Mouse (Mus musculus) kidney, postnatal 0 days (tissue): ENCODE results near the gene Rffl. TPM values are rescaled to one million over a fixed set of nuclear protein-coding genes. Genes with fewer than 3 reads are reported as not detected.

Experiments used
- ATAC-seq: fragments of 200-750 bp; cut with Nextera tagmentation; replicated peaks from 2 replicates; pipeline ENCODE4 v1.8.0; 2017; ENCODE audit warnings: low read depth, moderate number of reproducible peaks, moderate TSS enrichment, moderate library complexity; ENCODE audit not compliant: low FRiP score
- DNase-seq: peaks from one replicate; pipeline ENCODE4 v3.0.0-alpha.2; 2016; ENCODE audit warnings: low spot score
- H3K27ac ChIP-seq: fragments of 300-500 bp; sonication (generic); 2 replicates; pipeline ENCODE4 v1.5.1; 2014; ENCODE audit warnings: mild to moderate bottlenecking
- H3K27me3 ChIP-seq: fragments of 300-500 bp; sonication (generic); 2 replicates; pipeline ENCODE4 v1.6.1; 2014; ENCODE audit warnings: low read length, mixed read lengths; ENCODE audit not compliant: insufficient read depth
- H3K36me3 ChIP-seq: fragments of 300-500 bp; sonication (generic); 2 replicates; pipeline ENCODE4 v1.6.1; 2014; ENCODE audit warnings: low read length, mixed read lengths; ENCODE audit not compliant: insufficient read depth
- H3K4me1 ChIP-seq: fragments of 300-500 bp; sonication (generic); replicated peaks from 2 replicates; pipeline ENCODE4 v1.6.1; 2014; ENCODE audit warnings: antibody characterized with exemption, low read length, mixed read lengths; ENCODE audit not compliant: insufficient read depth
- H3K4me2 ChIP-seq: fragments of 300-500 bp; sonication (generic); 2 replicates; pipeline ENCODE4 v1.6.1; 2014; ENCODE audit warnings: mild to moderate bottlenecking, low read length, moderate library complexity, mixed read lengths
- H3K4me3 ChIP-seq: fragments of 300-500 bp; sonication (generic); replicated peaks from 2 replicates; pipeline ENCODE4 v1.5.1; 2014; ENCODE audit warnings: low read depth, low read length
- H3K9ac ChIP-seq: fragments of 300-500 bp; sonication (generic); 2 replicates; pipeline ENCODE4 v1.6.1; 2014; ENCODE audit warnings: low read depth, low read length
- H3K9me3 ChIP-seq: fragments of 300-500 bp; sonication (generic); replicated peaks from 2 replicates; pipeline ENCODE4 v1.6.1; 2016; ENCODE audit warnings: low read length, inconsistent platforms, mixed read lengths
- CTCF ChIP-seq: IDR thresholded peaks from 2 replicates; pipeline ENCODE4 v1.5.1; 2016; ENCODE audit warnings: antibody characterized with exemption, low read depth, mild to moderate bottlenecking, moderate library complexity
- WGBS: fragments of 180-500 bp; shearing (Covaris S2); extraction: QIAGEN DNeasy Blood & Tissue Kit; methylation state at CpG from one replicate; pipeline ENCODE4 v1.1.7; 2014; 5-methylcytosine and 5-hydroxymethylcytosine counted together
- polyA plus RNA-seq: library from polyadenylated mRNA; unstranded; fragments of >200 nt; fragmentation: Nextera tagmentation; extraction: Ambion mirVana; gene quantifications from 2 replicates; pipeline ENCODE4 v1.2.1, GENCODE M21; 2015

Gene Rffl
- polyA plus RNA-seq, 1 experiment from 2014 or later: 21.7 TPM

- Histone ChIP-seq H3K9ac (no peak overlapping the region), H3K4me2 (no peak overlapping the region), H3K4me1 (no peaks in the 10 kb centered on the region), H3K36me3 (no peaks in the 10 kb centered on the region), H3K9me3 (no peaks in the 10 kb centered on the region), H3K27me3 (no peaks in the 10 kb centered on the region), H3K27ac (no peak overlapping the region), H3K4me3 (no peak overlapping the region)
- no peak for ATAC-seq
- WGBS: 38% methylated on average over 7 of the region's 7 CpGs
- no peak for DNase-seq
- no peak for TF ChIP-seq CTCF
Measured at GRCm38 (mm10) chr11:82866850-82867564, 4.0 kb downstream of the Rffl start.

GRCm38 (mm10) chr11:82865957-82866356, 5.1 kb downstream of the Rffl start:
- Histone ChIP-seq H3K9me3 (no peaks in the 10 kb centered on the region), H3K4me1 (peaks cover 5% of the 10 kb centered on the region; the same call in 1 of the 2 replicates), H3K27me3 (no peaks in the 10 kb centered on the region), H3K4me2 (no peak overlapping the region), H3K36me3 (no peaks in the 10 kb centered on the region), H3K27ac (no peak overlapping the region), H3K9ac (no peak overlapping the region), H3K4me3 (no peak overlapping the region)
- TF ChIP-seq CTCF: no peak
- 79% methylated on average over 10 of the region's 10 CpGs for WGBS
- DNase-seq (no peak), ATAC-seq (no peak)

DNA sequence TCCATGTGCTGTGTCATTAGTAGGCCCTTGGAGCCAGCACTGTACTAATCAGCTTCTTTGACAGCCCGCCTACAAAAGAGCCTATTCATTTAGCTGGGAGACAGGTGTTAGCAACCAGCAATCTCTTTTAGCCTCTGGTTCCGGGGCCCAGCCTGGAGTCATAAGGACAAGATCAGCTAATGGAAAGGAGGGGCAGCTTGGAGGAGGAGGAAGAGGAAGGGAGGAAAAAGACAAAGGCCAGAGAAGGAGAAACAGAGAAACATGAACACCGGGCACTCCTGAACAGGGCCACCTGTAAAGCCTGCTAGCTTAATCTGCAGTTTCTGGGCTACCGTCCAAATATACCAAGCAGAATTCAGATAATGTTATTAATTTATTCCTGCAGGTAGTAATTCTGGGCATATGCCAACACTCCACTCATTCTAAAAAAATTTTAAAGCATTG, 7.5 kb downstream of the Rffl start:
- Histone ChIP-seq H3K36me3 (no peaks in the 10 kb centered on the region), H3K4me3 (no peak overlapping the region), H3K27me3 (no peaks in the 10 kb centered on the region), H3K9me3 (no peaks in the 10 kb centered on the region), H3K4me2 (no peak overlapping the region), H3K9ac (no peak overlapping the region), H3K4me1 (peaks cover 5% of the 10 kb centered on the region; the same call in 1 of the 2 replicates), H3K27ac (no peak overlapping the region)
- WGBS: 69% methylated on average over 4 of the region's 4 CpGs
- TF ChIP-seq CTCF: no peak
- ATAC-seq (no peak), DNase-seq (no peak)

DNA sequence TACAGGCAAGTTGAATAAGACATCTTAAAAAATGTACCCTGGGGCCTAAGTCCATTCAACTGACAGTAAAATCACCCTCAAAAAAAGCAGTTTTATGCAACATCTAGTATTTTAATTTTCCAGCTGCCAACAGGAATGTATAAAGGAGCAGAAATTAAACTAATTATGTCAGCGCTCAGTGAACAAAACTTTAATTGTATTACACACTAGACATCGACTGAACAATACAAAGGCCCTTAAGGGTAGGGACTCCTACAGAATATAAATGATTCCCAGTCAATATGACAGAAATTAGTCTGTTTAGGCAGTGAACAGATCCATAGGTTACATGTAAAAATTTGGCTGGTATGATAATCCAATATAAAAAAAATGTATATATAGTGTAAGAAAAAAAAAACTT, 8.0 kb downstream of the Rffl start:
- no peak for DNase-seq
- no peaks in the 10 kb centered on the region for H3K9me3 ChIP-seq
- H3K4me1 ChIP-seq: peaks cover 5% of the 10 kb centered on the region; the same call in 1 of the 2 replicates
- no peak for ATAC-seq
- H3K9ac ChIP-seq: no peak overlapping the region
- 84% methylated on average over 2 of the region's 2 CpGs for WGBS
- no peak overlapping the region for H3K4me3 ChIP-seq
- no peak for TF ChIP-seq CTCF
- no peak overlapping the region for H3K4me2 ChIP-seq
- no peaks in the 10 kb centered on the region for H3K27me3 ChIP-seq
- H3K27ac ChIP-seq: no peak overlapping the region
- no peaks in the 10 kb centered on the region for H3K36me3 ChIP-seq

GRCm38 (mm10) chr11:82862638-82863037, 8.4 kb downstream of the Rffl start:
- Histone ChIP-seq H3K9ac (no peak overlapping the region), H3K4me1 (peaks cover 5% of the 10 kb centered on the region; the same call in 1 of the 2 replicates), H3K4me2 (no peak overlapping the region), H3K36me3 (no peaks in the 10 kb centered on the region), H3K4me3 (no peak overlapping the region), H3K27ac (no peak overlapping the region), H3K27me3 (no peaks in the 10 kb centered on the region), H3K9me3 (no peaks in the 10 kb centered on the region)
- 83% methylated on average over 9 of the region's 9 CpGs for WGBS
- ATAC-seq (no peak), DNase-seq (no peak)
- no peak for TF ChIP-seq CTCF

GRCm38 (mm10) chr11:82861558-82861957, 9.5 kb downstream of the Rffl start:
- no peak for TF ChIP-seq CTCF
- no peak overlapping the region for H3K4me2 ChIP-seq
- H3K9me3 ChIP-seq: no peaks in the 10 kb centered on the region
- WGBS: 55% methylated on average over 8 of the region's 8 CpGs
- H3K9ac ChIP-seq: no peak overlapping the region
- DNase-seq: no peak
- H3K27ac ChIP-seq: no peak overlapping the region
- no peak for ATAC-seq
- H3K27me3 ChIP-seq: no peaks in the 10 kb centered on the region
- peaks cover 5% of the 10 kb centered on the region; the same call in 1 of the 2 replicates for H3K4me1 ChIP-seq
- H3K36me3 ChIP-seq: no peaks in the 10 kb centered on the region
- no peak overlapping the region for H3K4me3 ChIP-seq
